Mouse (Mus musculus): Measurements from ENCODE around the gene Pidd1. TPM values are rescaled to one million over a fixed set of nuclear protein-coding genes. Genes with fewer than 3 reads are reported as not detected.
A peak's percentile ranks its signal among the peaks of the same experiment; 100 is the strongest.
"Not testable (repeated sequence)": the region's sequence is repeated elsewhere in the genome, so short reads cannot be mapped to it uniquely, and the experiment has no call there.

The Pidd1 gene
- polyA plus RNA-seq, 1 experiment from 2014 or later: 12.0 TPM

GRCm38 (mm10) chr7:141457986-141458660 is 14.3 kb upstream of the Pidd1 start:
- Histone ChIP-seq H3K4me2 (no peak overlapping the region), H3K27ac (ENCODE audit: poor library complexity, severe bottlenecking) (no peak overlapping the region), H3K4me3 (no peak overlapping the region), H3K27me3 (replicated peaks) (peaks cover 36% of the 10 kb centered on the region), H3K4me1 (replicated peaks) (peaks cover 33% of the 10 kb centered on the region), H3K9me3 (replicated peaks) (no peaks in the 10 kb centered on the region), H3K9ac (no peak overlapping the region), H3K36me3 (peaks cover 20% of the 10 kb centered on the region)
- WGBS: 77% methylated on average over 15 of the region's 15 CpGs
- ATAC-seq (ENCODE audit: insufficient number of reproducible peaks, low FRiP score): no peak

- Histone ChIP-seq H3K4me3 (no peak overlapping the region), H3K27ac (ENCODE audit: poor library complexity, severe bottlenecking) (no peak overlapping the region), H3K9ac (no peak overlapping the region), H3K4me1 (replicated peaks) (peaks cover 30% of the 10 kb centered on the region), H3K4me2 (no peak overlapping the region), H3K27me3 (replicated peaks) (peaks cover 29% of the 10 kb centered on the region), H3K36me3 (peaks cover 21% of the 10 kb centered on the region), H3K9me3 (replicated peaks) (no peaks in the 10 kb centered on the region)
- 90% methylated on average over 14 of the region's 14 CpGs for WGBS
- ATAC-seq (ENCODE audit: insufficient number of reproducible peaks, low FRiP score): no peak
These were observed 13.4 kb upstream of the Pidd1 start for GRCm38 (mm10) chr7:141457236-141457635.

GRCm38 (mm10) chr7:141456739-141457138 is 12.9 kb upstream of the Pidd1 start:
- Histone ChIP-seq H3K9ac (no peak overlapping the region), H3K27me3 (replicated peaks) (peaks cover 24% of the 10 kb centered on the region), H3K4me2 (peak overlapping the region; percentile 76), H3K4me1 (replicated peaks) (peaks cover 25% of the 10 kb centered on the region), H3K36me3 (peaks cover 26% of the 10 kb centered on the region), H3K4me3 (peak overlapping the region; percentile 62; the same call in 1 of the 2 replicates), H3K9me3 (replicated peaks) (no peaks in the 10 kb centered on the region), H3K27ac (ENCODE audit: poor library complexity, severe bottlenecking) (no peak overlapping the region)
- ATAC-seq (ENCODE audit: insufficient number of reproducible peaks, low FRiP score): no peak
- WGBS: 85% methylated on average over 6 of the region's 6 CpGs

- H3K4me1 ChIP-seq (replicated peaks): peaks cover 20% of the 10 kb centered on the region
- H3K4me2 ChIP-seq: peak overlapping the region; percentile 76
- peaks cover 15% of the 10 kb centered on the region for H3K27me3 ChIP-seq (replicated peaks)
- peak overlapping the region; percentile 83 for H3K27ac ChIP-seq (ENCODE audit: poor library complexity, severe bottlenecking)
- peak; percentile 56 for ATAC-seq (ENCODE audit: insufficient number of reproducible peaks, low FRiP score)
- H3K9ac ChIP-seq: peak overlapping the region; percentile 75
- 2% methylated on average over 23 of the region's 23 CpGs for WGBS
- no peaks in the 10 kb centered on the region for H3K9me3 ChIP-seq (replicated peaks)
- peaks cover 35% of the 10 kb centered on the region for H3K36me3 ChIP-seq
- peak overlapping the region; percentile 62 for H3K4me3 ChIP-seq
These were observed 11.9 kb upstream of the Pidd1 start for GRCm38 (mm10) chr7:141455610-141456314.

- peak within 1 kb of the TSS; percentile 75 for H3K9ac ChIP-seq
- peaks cover 19% of the 10 kb centered on the region for H3K4me1 ChIP-seq (replicated peaks)
- peak within 1 kb of the TSS; percentile 76 for H3K4me2 ChIP-seq
- peak within 1 kb of the TSS; percentile 62 for H3K4me3 ChIP-seq
- peak; percentile 90 for ATAC-seq (ENCODE audit: insufficient number of reproducible peaks, low FRiP score)
- peaks cover 42% of the 10 kb centered on the region for H3K36me3 ChIP-seq
- H3K27ac ChIP-seq (ENCODE audit: poor library complexity, severe bottlenecking): peak within 1 kb of the TSS; percentile 83
- H3K9me3 ChIP-seq (replicated peaks): no peaks in the 10 kb centered on the region
- WGBS: 0% methylated on average over 45 of the region's 45 CpGs
- H3K27me3 ChIP-seq (replicated peaks): peaks cover 8% of the 10 kb centered on the region; the same call in 1 of the 2 replicates
These were observed 11.2 kb upstream of the Pidd1 start, which contains the start of gene Pnpla2 for GRCm38 (mm10) chr7:141454967-141455551. Gene Pnpla2 (plus strand): TSS chr7:141455198.

GRCm38 (mm10) chr7:141453636-141454035 is 9.8 kb upstream of the Pidd1 start:
- Histone ChIP-seq H3K4me1 (replicated peaks) (peaks cover 22% of the 10 kb centered on the region), H3K36me3 (peaks cover 42% of the 10 kb centered on the region), H3K9ac (no peak overlapping the region), H3K9me3 (replicated peaks) (no peaks in the 10 kb centered on the region), H3K4me3 (no peak overlapping the region), H3K27me3 (replicated peaks) (no peaks in the 10 kb centered on the region), H3K27ac (ENCODE audit: poor library complexity, severe bottlenecking) (no peak overlapping the region), H3K4me2 (no peak overlapping the region)
- 82% methylated on average over 2 of the region's 2 CpGs for WGBS
- ATAC-seq (ENCODE audit: insufficient number of reproducible peaks, low FRiP score): no peak

GRCm38 (mm10) chr7:141451928-141452327 is 8.1 kb upstream of the Pidd1 start:
- Histone ChIP-seq H3K4me2 (no peak overlapping the region), H3K27me3 (replicated peaks) (no peaks in the 10 kb centered on the region), H3K9me3 (replicated peaks) (no peaks in the 10 kb centered on the region), H3K27ac (ENCODE audit: poor library complexity, severe bottlenecking) (no peak overlapping the region), H3K4me1 (replicated peaks) (peaks cover 29% of the 10 kb centered on the region), H3K36me3 (peaks cover 40% of the 10 kb centered on the region), H3K9ac (no peak overlapping the region), H3K4me3 (no peak overlapping the region)
- no peak for ATAC-seq (ENCODE audit: insufficient number of reproducible peaks, low FRiP score)

GRCm38 (mm10) chr7:141447110-141447991 is 3.5 kb upstream of the Pidd1 start, which contains the start of gene Rplp2:
Gene Rplp2 (plus strand): TSS chr7:141447370.
- Histone ChIP-seq H3K4me1 (replicated peaks) (peaks cover 27% of the 10 kb centered on the region), H3K27me3 (replicated peaks) (no peaks in the 10 kb centered on the region), H3K4me2 (peak within 1 kb of the TSS; percentile 75), H3K9me3 (replicated peaks) (no peaks in the 10 kb centered on the region), H3K36me3 (peaks cover 40% of the 10 kb centered on the region), H3K9ac (peak within 1 kb of the TSS; percentile 99), H3K27ac (ENCODE audit: poor library complexity, severe bottlenecking) (peak within 1 kb of the TSS; percentile 83), H3K4me3 (peak within 1 kb of the TSS; percentile 98)
- ATAC-seq (ENCODE audit: insufficient number of reproducible peaks, low FRiP score): peak; percentile 91
- under 1% methylated on average over 63 of the region's 63 CpGs for WGBS

- H3K27me3 ChIP-seq (replicated peaks); ATAC-seq (ENCODE audit: insufficient number of reproducible peaks, low FRiP score); H3K9ac ChIP-seq; H3K27ac ChIP-seq (ENCODE audit: poor library complexity, severe bottlenecking); H3K9me3 ChIP-seq (replicated peaks); H3K4me3 ChIP-seq: not testable (repeated sequence)
- Histone ChIP-seq H3K4me1 (replicated peaks) (peaks cover 36% of the 10 kb centered on the region), H3K4me2 (peak overlapping the region; percentile 75; the same call in 1 of the 2 replicates), H3K36me3 (peaks cover 34% of the 10 kb centered on the region)
- WGBS: 81% methylated on average over 3 of the region's 3 CpGs
These were observed 2.5 kb upstream of the Pidd1 start for GRCm38 (mm10) chr7:141446374-141446773.

- ATAC-seq (ENCODE audit: insufficient number of reproducible peaks, low FRiP score): no peak
These were observed 574 bp downstream of the Pidd1 start for GRCm38 (mm10) chr7:141443081-141443821.

More at GRCm38 (mm10) chr7:141443081-141443821, 574 bp downstream of the Pidd1 start:
- peaks cover 30% of the 10 kb centered on the region for H3K36me3 ChIP-seq
- peaks cover 41% of the 10 kb centered on the region for H3K4me1 ChIP-seq (replicated peaks)
- H3K4me3 ChIP-seq: peak overlapping the region; percentile 51
- peak overlapping the region; percentile 89 for H3K4me2 ChIP-seq
- H3K27ac ChIP-seq (ENCODE audit: poor library complexity, severe bottlenecking): peak overlapping the region; percentile 24
- peak overlapping the region; percentile 72 for H3K9ac ChIP-seq
- 25% methylated on average over 12 of the region's 12 CpGs for WGBS
- no peaks in the 10 kb centered on the region for H3K27me3 ChIP-seq (replicated peaks)
- no peaks in the 10 kb centered on the region for H3K9me3 ChIP-seq (replicated peaks)

Data from heart, embryonic 12.5 days (tissue).